Mouse (Mus musculus) C2C12 (cell line): ENCODE data around the gene Fam129b. TPM values are rescaled to one million over a fixed set of nuclear protein-coding genes. Genes with fewer than 3 reads are reported as not detected.

Experiments used
- H3K27me3 ChIP-seq: one replicate; pipeline ENCODE4 v1.6.1; 2011; ENCODE audit not compliant: control insufficient read depth, insufficient read depth, insufficient read length
- H3K36me3 ChIP-seq: one replicate; pipeline ENCODE4 v1.6.1; 2011; ENCODE audit not compliant: control insufficient read depth, insufficient read depth
- H3K4me3 ChIP-seq: one replicate; pipeline ENCODE4 v1.5.1; 2011; ENCODE audit warnings: mild to moderate bottlenecking, control low read depth; ENCODE audit not compliant: poor library complexity, insufficient read depth, severe bottlenecking
- H3K79me2 ChIP-seq: one replicate; pipeline ENCODE4 v1.6.1; 2011; ENCODE audit not compliant: control insufficient read depth, insufficient read depth
- H3K79me3 ChIP-seq: one replicate; pipeline ENCODE4 v1.6.1; 2011; ENCODE audit warnings: low read depth, control low read depth
- H3ac ChIP-seq: one replicate; pipeline ENCODE3; 2011; ENCODE audit warnings: low read depth; ENCODE audit not compliant: control insufficient read depth, insufficient read length
- CEBPB ChIP-seq: IDR thresholded peaks from one replicate; pipeline ENCODE4 v1.6.1; 2011; ENCODE audit warnings: low read depth, mild to moderate bottlenecking, control low read depth, moderate library complexity
- CTCF ChIP-seq: IDR thresholded peaks from one replicate; pipeline ENCODE4 v1.5.1; 2011; ENCODE audit not compliant: control insufficient read depth, insufficient read depth, insufficient read length
- FOSL1 ChIP-seq: IDR thresholded peaks from one replicate; pipeline ENCODE4 v1.8.0; 2011; ENCODE audit warnings: mild to moderate bottlenecking, low read length; ENCODE audit not compliant: poor library complexity, insufficient read depth, severe bottlenecking
- MAX ChIP-seq: IDR thresholded peaks from one replicate; pipeline ENCODE4 v1.6.1; 2011; ENCODE audit warnings: mild to moderate bottlenecking, control low read depth
- MYOD1 ChIP-seq: IDR thresholded peaks from one replicate; pipeline ENCODE4 v1.6.1; 2011; ENCODE audit warnings: low read depth; ENCODE audit not compliant: control insufficient read depth, insufficient read length
- MYOG ChIP-seq: IDR thresholded peaks from one replicate; pipeline ENCODE4 v1.6.1; 2011; ENCODE audit not compliant: control insufficient read depth, insufficient read length; ENCODE audit errors: extremely low read depth
- USF1 ChIP-seq: IDR thresholded peaks from one replicate; pipeline ENCODE4 v1.6.1; 2011; ENCODE audit warnings: low read depth, mild to moderate bottlenecking, control low read depth, moderate library complexity
- polyA plus RNA-seq: library from polyadenylated mRNA; unstranded; fragments of >200 nt; fragmentation: generic; extraction: Trizol; gene quantifications from one replicate; pipeline ENCODE4 v1.2.1, GENCODE M21; 2012; ENCODE audit warnings: missing spikeins

The Fam129b gene
- polyA plus RNA-seq, 1 experiment = 294 TPM

- Histone ChIP-seq H3K79me2 (peaks cover 65% of the 10 kb centered on the region), H3K36me3 (peaks cover 12% of the 10 kb centered on the region), H3K4me3 (no peak overlapping the region), H3ac (no peak overlapping the region), H3K27me3 (no peaks in the 10 kb centered on the region), H3K79me3 (peaks cover 17% of the 10 kb centered on the region)
- TF ChIP-seq USF1 (no peak), CEBPB (no peak), CTCF (no peak), MAX (no peak), MYOD1 (no peak), MYOG (no peak), FOSL1 (no peak)
Measured at GRCm38 (mm10) chr2:32839261-32839660, 36.7 kb upstream of the Fam129b start.

- Histone ChIP-seq H3K79me2 (peaks cover 69% of the 10 kb centered on the region), H3ac (no peak overlapping the region)
- TF ChIP-seq FOSL1 (no peak), USF1 (no peak), CTCF (no peak), MAX (no peak), MYOG (no peak), CEBPB (no peak), MYOD1 (no peak)
Measured at GRCm38 (mm10) chr2:32841099-32841498, 34.8 kb upstream of the Fam129b start.

GRCm38 (mm10) chr2:32842558-32842957 lies 33.4 kb upstream of the Fam129b start:
- Histone ChIP-seq H3K27me3 (no peaks in the 10 kb centered on the region), H3K79me3 (peaks cover 31% of the 10 kb centered on the region), H3K4me3 (no peak overlapping the region), H3K79me2 (peaks cover 65% of the 10 kb centered on the region), H3ac (no peak overlapping the region), H3K36me3 (peaks cover 12% of the 10 kb centered on the region)
- TF ChIP-seq MAX (no peak), CTCF (no peak), MYOD1 (no peak), CEBPB (no peak), FOSL1 (no peak), USF1 (no peak), MYOG (no peak)

More at GRCm38 (mm10) chr2:32841099-32841498, 34.8 kb upstream of the Fam129b start:
- no peaks in the 10 kb centered on the region for H3K27me3 ChIP-seq
- H3K79me3 ChIP-seq = peaks cover 31% of the 10 kb centered on the region
- peaks cover 12% of the 10 kb centered on the region for H3K36me3 ChIP-seq
- H3K4me3 ChIP-seq = no peak overlapping the region

GRCm38 (mm10) chr2:32845572-32846100 lies 30.3 kb upstream of the Fam129b start:
- TF ChIP-seq MYOD1 = no peak
- no peak for TF ChIP-seq MYOG
- no peak for TF ChIP-seq CTCF
- TF ChIP-seq USF1 = no peak
- no peak for TF ChIP-seq FOSL1
- TF ChIP-seq CEBPB = no peak
- no peak for TF ChIP-seq MAX
- H3K4me3 ChIP-seq = peak overlapping the region; percentile 71

GRCm38 (mm10) chr2:32846101-32846804 lies 29.7 kb upstream of the Fam129b start:
- H3K79me3 ChIP-seq = peaks cover 27% of the 10 kb centered on the region
- H3K36me3 ChIP-seq = peaks cover 7% of the 10 kb centered on the region
- peak overlapping the region; percentile 71 for H3K4me3 ChIP-seq
- no peak for TF ChIP-seq USF1
- H3ac ChIP-seq = peak overlapping the region; percentile 82
- H3K79me2 ChIP-seq = peaks cover 41% of the 10 kb centered on the region
- no peaks in the 10 kb centered on the region for H3K27me3 ChIP-seq

More at GRCm38 (mm10) chr2:32845572-32846100, 30.3 kb upstream of the Fam129b start:
- no peaks in the 10 kb centered on the region for H3K27me3 ChIP-seq
- peaks cover 41% of the 10 kb centered on the region for H3K79me2 ChIP-seq
- H3ac ChIP-seq = no peak overlapping the region
- peaks cover 27% of the 10 kb centered on the region for H3K79me3 ChIP-seq
- H3K36me3 ChIP-seq = peaks cover 7% of the 10 kb centered on the region

- TF ChIP-seq MYOD1 (no peak), MAX (peak; percentile 48), FOSL1 (no peak)
- peak within 1 kb of the TSS; percentile 82 for H3ac ChIP-seq
- peaks cover 4% of the 10 kb centered on the region for H3K36me3 ChIP-seq
- H3K4me3 ChIP-seq = peak within 1 kb of the TSS; percentile 71
- peaks cover 26% of the 10 kb centered on the region for H3K79me3 ChIP-seq
- H3K79me2 ChIP-seq = peaks cover 41% of the 10 kb centered on the region
- H3K27me3 ChIP-seq = peaks cover under 1% of the 10 kb centered on the region
Measured at GRCm38 (mm10) chr2:32846805-32847467, 29.0 kb upstream of the Fam129b start, which contains the start of gene Stxbp1. Stxbp1 (minus strand) TSS chr2:32847245.
